Mouse (Mus musculus) lung, postnatal 0 days (tissue): ENCODE measurements at regions not wholly inside any gene's neighbourhood (a gene's known extent, or its start where the extent isn't known, plus 50 kb on each side); places are given as distances from the start of the nearest gene placed in this dataset.

Source experiments
- CTCF ChIP-seq: IDR thresholded peaks from 2 replicates; pipeline ENCODE4 v1.5.1; 2016; ENCODE audit warnings: antibody characterized with exemption, mild to moderate bottlenecking
- EP300 ChIP-seq: IDR thresholded peaks from 2 replicates; pipeline ENCODE4 v1.6.1; 2016; ENCODE audit warnings: antibody characterized with exemption, mild to moderate bottlenecking, control low read depth

- no peak for TF ChIP-seq CTCF
- TF ChIP-seq EP300 = no peak
These were observed 196.1 kb downstream of the Gm19410 start for GRCm38 (mm10) chr8:35961615-35962220.
